Mouse (Mus musculus) lung, embryonic 16.5 days (tissue): ENCODE measurements at regions not wholly inside any gene's neighbourhood (a gene's known extent, or its start where the extent isn't known, plus 50 kb on each side); places are given as distances from the start of the nearest gene placed in this dataset.

ENCODE experiments used
- ATAC-seq: fragments of 200-750 bp; cut with Nextera tagmentation; 2 replicates; pipeline ENCODE4 v1.8.0; 2017; ENCODE audit warnings: low read depth, mild to moderate bottlenecking, moderate library complexity
- H3K27ac ChIP-seq: fragments of 300-500 bp; sonication (generic); 2 replicates; pipeline ENCODE4 v1.5.1; 2014; ENCODE audit warnings: mild to moderate bottlenecking, control low read depth, low read length
- H3K27me3 ChIP-seq: fragments of 300-500 bp; sonication (generic); 2 replicates; pipeline ENCODE4 v1.6.1; 2014; ENCODE audit warnings: low read depth, low read length, mixed read lengths; ENCODE audit not compliant: control insufficient read depth, insufficient read depth
- H3K36me3 ChIP-seq: fragments of 300-500 bp; sonication (generic); 2 replicates; pipeline ENCODE4 v1.6.1; 2014; ENCODE audit warnings: low read length; ENCODE audit not compliant: control insufficient read depth, insufficient read depth
- H3K4me1 ChIP-seq: fragments of 300-500 bp; sonication (generic); replicated peaks from 2 replicates; pipeline ENCODE4 v1.6.1; 2014; ENCODE audit warnings: low read length, mixed read lengths; ENCODE audit not compliant: control insufficient read depth, insufficient read depth
- H3K4me2 ChIP-seq: fragments of 300-500 bp; sonication (generic); 2 replicates; pipeline ENCODE4 v1.6.1; 2014; ENCODE audit warnings: low read depth, low read length, control low read depth
- H3K4me3 ChIP-seq: fragments of 300-500 bp; sonication (generic); 2 replicates; pipeline ENCODE4 v1.5.1; 2014; ENCODE audit warnings: mild to moderate bottlenecking, low read length, control low read depth
- H3K9ac ChIP-seq: fragments of 300-500 bp; sonication (generic); 2 replicates; pipeline ENCODE4 v1.6.1; 2014; ENCODE audit warnings: low read length, control low read depth
- H3K9me3 ChIP-seq: fragments of 300-500 bp; sonication (generic); 2 replicates; pipeline ENCODE4 v1.6.1; 2016; ENCODE audit warnings: low read length; ENCODE audit not compliant: control insufficient read depth
- WGBS: fragments of 180-500 bp; shearing (Covaris S2); extraction: QIAGEN DNeasy Blood & Tissue Kit; methylation state at CpG from one replicate; pipeline ENCODE4 v1.1.7; 2014; 5-methylcytosine and 5-hydroxymethylcytosine counted together

- no peak for ATAC-seq
- H3K4me1 ChIP-seq, result no peaks in the 10 kb centered on the region
- H3K36me3 ChIP-seq, result no peaks in the 10 kb centered on the region
- no peak overlapping the region for H3K4me2 ChIP-seq
- H3K27me3 ChIP-seq, result no peaks in the 10 kb centered on the region
- no peaks in the 10 kb centered on the region for H3K9me3 ChIP-seq
- H3K27ac ChIP-seq, result no peak overlapping the region
- WGBS, result 51% methylated on average over 1 of the region's 1 CpGs
- H3K4me3 ChIP-seq, result no peak overlapping the region
- H3K9ac ChIP-seq, result no peak overlapping the region
Measured at GRCm38 (mm10) chr11:38886466-38886865, 1650.7 kb upstream of the Tenm2 start.

- no peaks in the 10 kb centered on the region for H3K36me3 ChIP-seq
- WGBS, result 16% methylated on average over 9 of the region's 9 CpGs
Measured at GRCm38 (mm10) chr11:38861622-38862345, 1626.0 kb upstream of the Tenm2 start.

GRCm38 (mm10) chr11:38856645-38857044 is 1620.9 kb upstream of the Tenm2 start:
- Histone ChIP-seq H3K4me3 (no peak overlapping the region), H3K4me1 (no peaks in the 10 kb centered on the region), H3K9me3 (no peaks in the 10 kb centered on the region), H3K36me3 (no peaks in the 10 kb centered on the region), H3K9ac (no peak overlapping the region), H3K27ac (no peak overlapping the region), H3K27me3 (no peaks in the 10 kb centered on the region), H3K4me2 (no peak overlapping the region)
- WGBS, result 49% methylated on average over 9 of the region's 9 CpGs
- ATAC-seq, result no peak

More at GRCm38 (mm10) chr11:38861622-38862345, 1626.0 kb upstream of the Tenm2 start:
- ATAC-seq, result no peak
- Histone ChIP-seq H3K27ac (no peak overlapping the region), H3K9ac (no peak overlapping the region), H3K4me2 (no peak overlapping the region), H3K9me3 (no peaks in the 10 kb centered on the region), H3K4me3 (no peak overlapping the region), H3K4me1 (no peaks in the 10 kb centered on the region), H3K27me3 (no peaks in the 10 kb centered on the region)

- ATAC-seq, result no peak
- Histone ChIP-seq H3K4me3 (no peak overlapping the region), H3K36me3 (no peaks in the 10 kb centered on the region), H3K27ac (no peak overlapping the region), H3K4me1 (no peaks in the 10 kb centered on the region), H3K4me2 (no peak overlapping the region), H3K27me3 (no peaks in the 10 kb centered on the region), H3K9me3 (no peaks in the 10 kb centered on the region), H3K9ac (no peak overlapping the region)
- 50% methylated on average over 5 of the region's 5 CpGs for WGBS
Measured at GRCm38 (mm10) chr11:38829148-38829547, 1593.4 kb upstream of the Tenm2 start.

GRCm38 (mm10) chr11:38828375-38828774 is 1592.6 kb upstream of the Tenm2 start:
- no peaks in the 10 kb centered on the region for H3K36me3 ChIP-seq
- H3K9ac ChIP-seq, result no peak overlapping the region
- H3K27ac ChIP-seq, result no peak overlapping the region
- no peaks in the 10 kb centered on the region for H3K9me3 ChIP-seq
- H3K4me2 ChIP-seq, result no peak overlapping the region
- H3K4me1 ChIP-seq, result no peaks in the 10 kb centered on the region
- no peaks in the 10 kb centered on the region for H3K27me3 ChIP-seq
- 51% methylated on average over 2 of the region's 2 CpGs for WGBS
- H3K4me3 ChIP-seq, result no peak overlapping the region
- no peak for ATAC-seq

DNA sequence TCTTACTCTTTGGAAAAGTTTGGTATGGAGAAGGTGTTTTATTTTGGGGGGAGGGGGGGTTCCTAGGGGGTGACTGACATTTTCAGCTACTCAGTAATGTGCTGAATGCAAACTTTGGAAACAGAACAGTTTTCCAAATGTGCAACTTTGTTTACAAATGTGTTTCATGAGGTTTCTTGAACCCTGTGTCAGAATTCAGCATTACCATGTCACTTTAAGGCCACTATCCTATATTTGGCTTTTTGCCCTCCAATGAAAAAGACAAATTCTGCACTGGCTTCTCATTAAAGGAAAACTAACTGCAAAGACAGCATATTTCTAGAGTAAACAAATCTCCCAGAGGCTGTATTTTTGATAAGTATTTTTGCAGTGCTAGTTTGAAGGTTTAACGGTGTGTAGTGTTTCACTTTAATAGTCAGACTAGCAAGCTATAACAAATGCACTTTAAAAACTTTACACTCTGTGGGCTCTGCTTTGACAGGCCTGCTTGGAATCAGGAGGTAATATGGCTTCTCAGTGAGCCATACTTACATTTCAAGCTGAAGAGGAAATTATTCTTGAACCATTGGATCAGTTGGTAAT is 1589.5 kb upstream of the Tenm2 start:
- 33% methylated on average over 1 of the region's 1 CpGs for WGBS
- no peak overlapping the region for H3K27ac ChIP-seq

GRCm38 (mm10) chr11:38818141-38818540 is 1582.4 kb upstream of the Tenm2 start:
- Histone ChIP-seq H3K9me3 (no peaks in the 10 kb centered on the region), H3K4me2 (no peak overlapping the region), H3K4me3 (no peak overlapping the region), H3K9ac (no peak overlapping the region), H3K36me3 (no peaks in the 10 kb centered on the region), H3K27me3 (no peaks in the 10 kb centered on the region), H3K4me1 (no peaks in the 10 kb centered on the region), H3K27ac (no peak overlapping the region)
- ATAC-seq, result no peak
- WGBS, result 64% methylated on average over 3 of the region's 3 CpGs

More for the DNA sequence above, 1589.5 kb upstream of the Tenm2 start:
- Histone ChIP-seq H3K27me3 (no peaks in the 10 kb centered on the region), H3K36me3 (no peaks in the 10 kb centered on the region), H3K4me1 (no peaks in the 10 kb centered on the region), H3K4me2 (no peak overlapping the region), H3K4me3 (no peak overlapping the region), H3K9me3 (no peaks in the 10 kb centered on the region), H3K9ac (no peak overlapping the region)
- no peak for ATAC-seq

- H3K27me3 ChIP-seq, result no peaks in the 10 kb centered on the region
- H3K4me1 ChIP-seq, result no peaks in the 10 kb centered on the region
- no peaks in the 10 kb centered on the region for H3K36me3 ChIP-seq
- no peak overlapping the region for H3K9ac ChIP-seq
- WGBS, result 39% methylated on average over 4 of the region's 4 CpGs
- ATAC-seq, result no peak
- H3K9me3 ChIP-seq, result no peaks in the 10 kb centered on the region
- H3K27ac ChIP-seq, result no peak overlapping the region
- no peak overlapping the region for H3K4me2 ChIP-seq
- no peak overlapping the region for H3K4me3 ChIP-seq
Measured at GRCm38 (mm10) chr11:38783548-38783947, 1547.8 kb upstream of the Tenm2 start.

GRCm38 (mm10) chr11:38779585-38779984 is 1543.8 kb upstream of the Tenm2 start:
- Histone ChIP-seq H3K36me3 (no peaks in the 10 kb centered on the region), H3K9me3 (no peaks in the 10 kb centered on the region), H3K9ac (no peak overlapping the region), H3K4me2 (no peak overlapping the region), H3K27ac (no peak overlapping the region), H3K27me3 (no peaks in the 10 kb centered on the region), H3K4me1 (no peaks in the 10 kb centered on the region), H3K4me3 (no peak overlapping the region)
- 78% methylated on average over 1 of the region's 1 CpGs for WGBS
- ATAC-seq, result no peak
